Mouse (Mus musculus): ENCODE data around the gene Snrpb. TPM values are rescaled to one million over a fixed set of nuclear protein-coding genes. Genes with fewer than 3 reads are reported as not detected.
A peak's percentile ranks its signal among the peaks of the same experiment; 100 is the strongest.

Gene Snrpb
- 103 and 113 TPM in 2 replicates for polyA plus RNA-seq (2011; ENCODE audit: insufficient read depth, insufficient read length, low replicate concordance, missing spikeins)

DNA sequence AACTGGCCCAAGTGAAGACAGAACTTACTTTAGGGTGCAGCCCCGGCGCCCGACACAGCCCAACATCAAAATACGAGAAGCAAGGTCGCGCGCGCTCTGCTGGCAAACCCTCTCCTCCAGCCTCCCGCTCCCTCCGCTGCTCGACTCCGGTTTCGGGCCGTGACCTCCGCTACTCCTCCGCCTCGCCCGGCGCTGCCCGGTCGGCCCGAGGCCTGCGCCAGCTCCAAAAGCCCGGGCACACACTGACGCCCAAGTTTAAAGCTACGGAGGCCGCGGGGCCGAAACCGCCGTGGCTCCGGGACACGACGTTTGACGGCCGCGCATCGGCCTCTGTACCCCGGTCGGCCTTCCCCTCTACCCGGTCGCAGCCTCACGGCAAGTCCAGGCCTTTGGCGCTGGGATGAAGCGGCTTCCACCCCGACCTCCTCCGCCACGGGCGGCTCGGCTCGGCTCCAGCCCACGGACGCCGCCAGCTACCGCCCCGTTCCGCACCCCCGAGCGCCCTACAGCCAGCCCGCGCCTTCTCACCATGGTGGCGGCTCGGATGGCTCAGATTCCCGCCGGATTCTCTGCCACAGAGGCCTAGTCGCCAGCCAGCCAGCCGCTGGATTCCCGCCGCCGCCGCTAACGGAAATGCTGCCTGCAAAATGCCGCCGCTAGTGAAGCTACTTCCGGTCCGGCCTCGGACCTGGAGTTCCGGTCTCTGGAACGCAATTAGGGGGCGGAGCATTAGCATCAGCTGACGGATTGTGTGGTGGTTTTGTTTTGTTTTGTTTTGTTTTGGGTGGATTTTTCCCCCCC is at the start of gene Snrpb:
Snrpb (minus strand) TSS at position 698 of the 801 bp plus-strand sequence.
- H3K27ac ChIP-seq (ENCODE audit: control insufficient read depth, insufficient read depth, low read depth, low read length, poor library complexity): peak within 1 kb of the TSS; percentile 85
- no peaks in the 10 kb centered on the region; the same call in 1 of the 2 replicates for H3K4me1 ChIP-seq (ENCODE audit: control insufficient read depth, insufficient read depth, low read length)
- under 1% methylated on average over 81 of the region's 81 CpGs for WGBS
- H3K4me3 ChIP-seq (replicated peaks; ENCODE audit: control insufficient read depth, low read depth, low read length): peak within 1 kb of the TSS; percentile 74
- TF ChIP-seq CTCF (IDR thresholded peaks at IDR 0.05; ENCODE audit: control insufficient read depth, insufficient read depth, low read length) (no peak), POLR2A (IDR thresholded peaks at IDR 0.05; ENCODE audit: borderline replicate concordance, control insufficient read depth, low read depth, low read length) (peak; percentile 60; the same call in 1 of the 2 replicates)

DNA sequence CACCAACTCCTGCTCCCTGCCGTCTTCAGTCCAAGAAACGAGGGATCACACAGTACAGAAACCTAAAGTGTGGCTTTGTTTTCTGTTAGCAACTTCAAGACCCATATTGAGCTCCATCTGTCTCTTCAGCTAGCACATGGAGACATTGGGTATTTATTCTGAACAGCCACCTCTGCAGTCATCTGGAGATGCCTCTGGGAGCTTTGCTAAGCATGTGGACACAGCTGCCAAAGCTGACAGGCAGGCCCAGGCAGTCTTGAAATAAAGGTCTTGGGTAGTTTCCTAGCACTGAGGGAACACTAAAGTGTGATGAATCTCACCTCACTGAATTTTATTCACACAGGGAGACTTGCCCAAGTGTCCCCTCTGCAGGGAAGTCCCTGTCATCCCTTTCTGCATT is 32.4 kb upstream of the Snrpb start:
- no peak overlapping the region for H3K4me3 ChIP-seq (replicated peaks; ENCODE audit: control insufficient read depth, low read depth, low read length)
- H3K27ac ChIP-seq (ENCODE audit: control insufficient read depth, insufficient read depth, low read depth, low read length, poor library complexity): no peak overlapping the region
- no peak for TF ChIP-seq CTCF (IDR thresholded peaks at IDR 0.05; ENCODE audit: control insufficient read depth, insufficient read depth, low read length)
- no peak for TF ChIP-seq POLR2A (IDR thresholded peaks at IDR 0.05; ENCODE audit: borderline replicate concordance, control insufficient read depth, low read depth, low read length)
- WGBS: 70% methylated on average over 2 of the region's 2 CpGs
- no peaks in the 10 kb centered on the region for H3K4me1 ChIP-seq (ENCODE audit: control insufficient read depth, insufficient read depth, low read length)

DNA sequence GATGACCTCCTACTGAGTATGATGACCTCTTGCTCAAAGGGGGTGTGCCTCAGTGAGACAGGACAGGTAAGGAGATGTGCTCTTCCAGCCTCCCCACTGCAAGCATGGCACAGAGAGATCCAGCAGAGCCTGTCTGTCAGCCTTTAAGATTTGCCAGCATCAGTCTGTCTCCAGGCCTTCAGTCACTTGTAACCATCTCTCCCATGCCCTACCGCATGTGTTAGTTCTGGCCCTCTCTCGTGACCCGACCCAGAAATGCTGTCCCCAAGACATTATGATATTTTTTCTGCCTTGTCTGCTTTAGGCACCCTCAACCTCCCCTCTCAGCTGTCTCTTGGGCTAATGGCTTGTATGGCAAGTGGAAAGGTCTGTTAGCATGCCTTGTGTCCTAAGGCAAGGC is 30.4 kb upstream of the Snrpb start:
- no peak overlapping the region for H3K4me3 ChIP-seq (replicated peaks; ENCODE audit: control insufficient read depth, low read depth, low read length)
- 77% methylated on average over 3 of the region's 3 CpGs for WGBS
- H3K4me1 ChIP-seq (ENCODE audit: control insufficient read depth, insufficient read depth, low read length): no peaks in the 10 kb centered on the region
- H3K27ac ChIP-seq (ENCODE audit: control insufficient read depth, insufficient read depth, low read depth, low read length, poor library complexity): no peak overlapping the region
- TF ChIP-seq CTCF (IDR thresholded peaks at IDR 0.05; ENCODE audit: control insufficient read depth, insufficient read depth, low read length): no peak
- TF ChIP-seq POLR2A (IDR thresholded peaks at IDR 0.05; ENCODE audit: borderline replicate concordance, control insufficient read depth, low read depth, low read length): no peak

DNA sequence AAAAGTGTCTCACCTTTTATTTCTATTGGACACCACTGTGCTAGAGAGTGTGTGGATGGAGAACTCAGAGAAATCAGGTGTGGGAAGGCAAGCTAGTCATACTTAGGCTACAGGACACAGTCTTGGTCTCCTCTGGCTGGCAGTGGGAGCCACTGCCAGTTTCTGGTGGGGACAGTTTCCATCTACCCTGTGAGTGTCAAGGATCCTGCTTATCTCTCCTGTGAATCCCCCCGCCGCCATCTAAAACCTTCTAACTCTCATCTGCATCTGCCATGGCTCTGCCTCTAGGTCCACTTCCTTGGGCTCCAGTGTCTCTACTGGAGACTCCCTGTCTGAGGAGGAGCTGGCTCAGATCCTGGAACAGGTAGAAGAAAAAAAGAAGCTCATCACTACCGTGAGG is 28.8 kb upstream of the Snrpb start:
- no peak overlapping the region for H3K4me3 ChIP-seq (replicated peaks; ENCODE audit: control insufficient read depth, low read depth, low read length)
- H3K4me1 ChIP-seq (ENCODE audit: control insufficient read depth, insufficient read depth, low read length): no peaks in the 10 kb centered on the region
- H3K27ac ChIP-seq (ENCODE audit: control insufficient read depth, insufficient read depth, low read depth, low read length, poor library complexity): no peak overlapping the region
- WGBS: 85% methylated on average over 3 of the region's 3 CpGs
- TF ChIP-seq POLR2A (IDR thresholded peaks at IDR 0.05; ENCODE audit: borderline replicate concordance, control insufficient read depth, low read depth, low read length) (no peak), CTCF (IDR thresholded peaks at IDR 0.05; ENCODE audit: control insufficient read depth, insufficient read depth, low read length) (no peak)

DNA sequence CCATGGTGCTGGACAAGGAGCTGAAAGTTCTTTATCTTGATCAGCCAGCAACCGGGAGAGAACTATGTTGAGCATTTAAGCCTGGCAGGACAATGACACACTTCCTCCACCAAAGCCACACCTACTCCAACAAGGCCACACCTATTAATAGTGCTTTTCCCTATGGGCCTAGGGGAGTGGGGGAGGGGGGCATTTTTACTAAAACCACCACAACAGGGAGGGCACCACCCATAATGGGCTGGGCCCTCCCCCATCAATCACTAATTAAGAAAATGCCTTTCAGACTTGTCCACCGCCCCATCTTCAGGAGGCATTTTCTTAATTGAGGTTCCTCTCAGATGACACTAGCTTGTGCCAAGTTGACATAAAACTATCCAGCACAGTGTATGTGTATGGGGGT is 28.2 kb upstream of the Snrpb start:
- no peak for TF ChIP-seq POLR2A (IDR thresholded peaks at IDR 0.05; ENCODE audit: borderline replicate concordance, control insufficient read depth, low read depth, low read length)
- no peak for TF ChIP-seq CTCF (IDR thresholded peaks at IDR 0.05; ENCODE audit: control insufficient read depth, insufficient read depth, low read length)
- H3K4me3 ChIP-seq (replicated peaks; ENCODE audit: control insufficient read depth, low read depth, low read length): no peak overlapping the region
- no peak overlapping the region for H3K27ac ChIP-seq (ENCODE audit: control insufficient read depth, insufficient read depth, low read depth, low read length, poor library complexity)
- WGBS: 50% methylated on average over 2 of the region's 2 CpGs
- H3K4me1 ChIP-seq (ENCODE audit: control insufficient read depth, insufficient read depth, low read length): no peaks in the 10 kb centered on the region

DNA sequence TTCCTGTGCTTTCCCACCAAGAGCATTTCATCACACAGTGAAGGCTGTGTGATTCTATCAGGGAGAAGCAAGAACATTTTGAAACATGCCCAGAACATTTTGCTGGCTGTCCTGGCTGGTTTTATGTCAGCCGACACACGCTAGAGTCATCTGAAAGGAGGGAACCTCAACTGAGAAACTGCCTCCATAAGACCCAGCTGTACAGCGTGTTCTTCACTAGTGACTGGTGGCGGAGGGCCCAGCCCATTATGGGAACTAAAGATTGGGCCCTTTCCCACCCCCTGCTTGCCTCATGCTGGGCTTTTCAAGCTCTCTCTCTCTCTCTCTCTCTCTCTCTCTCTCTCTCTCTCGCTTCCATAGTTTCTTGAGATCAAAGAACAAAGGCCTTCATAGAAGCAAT is 21.8 kb upstream of the Snrpb start:
- TF ChIP-seq CTCF (IDR thresholded peaks at IDR 0.05; ENCODE audit: control insufficient read depth, insufficient read depth, low read length): no peak
- TF ChIP-seq POLR2A (IDR thresholded peaks at IDR 0.05; ENCODE audit: borderline replicate concordance, control insufficient read depth, low read depth, low read length): no peak
- H3K4me3 ChIP-seq (replicated peaks; ENCODE audit: control insufficient read depth, low read depth, low read length): no peak overlapping the region
- H3K27ac ChIP-seq (ENCODE audit: control insufficient read depth, insufficient read depth, low read depth, low read length, poor library complexity): no peak overlapping the region
- H3K4me1 ChIP-seq (ENCODE audit: control insufficient read depth, insufficient read depth, low read length): no peaks in the 10 kb centered on the region
- WGBS: 78% methylated on average over 5 of the region's 5 CpGs

DNA sequence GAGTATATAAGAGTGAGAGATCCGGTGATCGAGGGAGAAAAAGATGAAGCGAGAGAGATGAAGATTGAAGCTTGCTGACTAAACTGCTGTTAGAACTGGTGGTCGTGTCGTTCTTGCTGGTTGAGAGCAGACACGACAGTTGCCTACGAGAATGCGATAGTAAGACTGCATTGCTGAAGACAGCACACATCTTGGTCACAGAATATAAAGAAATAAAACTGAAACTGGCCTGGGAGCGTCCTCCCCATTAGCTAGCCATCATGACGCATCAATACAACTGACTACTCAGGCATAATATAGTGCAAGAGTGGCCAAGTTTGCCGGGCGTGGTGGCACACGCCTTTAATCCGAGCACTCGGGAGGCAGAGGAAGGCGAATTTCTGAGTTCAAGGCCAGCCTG is 15.7 kb upstream of the Snrpb start, which contains the start of gene Tmc2:
Tmc2 (plus strand) TSS at position 301 of the 400 bp plus-strand sequence.
- WGBS: 90% methylated on average over 16 of the region's 16 CpGs
- H3K4me3 ChIP-seq (replicated peaks; ENCODE audit: control insufficient read depth, low read depth, low read length): no peak within 1 kb of the TSS
- H3K4me1 ChIP-seq (ENCODE audit: control insufficient read depth, insufficient read depth, low read length): no peaks in the 10 kb centered on the region; the same call in 1 of the 2 replicates
- no peak within 1 kb of the TSS for H3K27ac ChIP-seq (ENCODE audit: control insufficient read depth, insufficient read depth, low read depth, low read length, poor library complexity)
- TF ChIP-seq CTCF (IDR thresholded peaks at IDR 0.05; ENCODE audit: control insufficient read depth, insufficient read depth, low read length): no peak
- TF ChIP-seq POLR2A (IDR thresholded peaks at IDR 0.05; ENCODE audit: borderline replicate concordance, control insufficient read depth, low read depth, low read length): no peak

DNA sequence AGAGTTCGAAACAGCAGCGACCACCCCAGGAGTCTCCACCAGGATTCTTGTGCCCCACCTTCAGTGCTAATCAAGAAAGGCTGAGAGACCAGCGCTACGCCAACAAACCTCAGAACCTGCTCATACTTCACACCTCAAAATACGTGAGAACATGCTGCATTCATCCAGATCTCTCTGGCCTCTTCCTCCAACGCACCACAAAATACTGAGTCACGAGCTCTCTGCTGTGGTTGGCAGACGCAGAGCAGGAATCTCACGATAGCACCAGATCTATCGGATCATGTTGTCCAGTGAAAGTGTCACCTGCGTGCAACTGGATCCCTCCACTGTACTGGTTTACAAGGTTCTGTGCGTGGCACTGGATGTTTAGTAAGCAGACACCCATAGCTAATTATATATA is 9.2 kb upstream of the Snrpb start:
- no peak overlapping the region for H3K27ac ChIP-seq (ENCODE audit: control insufficient read depth, insufficient read depth, low read depth, low read length, poor library complexity)
- H3K4me3 ChIP-seq (replicated peaks; ENCODE audit: control insufficient read depth, low read depth, low read length): no peak overlapping the region
- no peaks in the 10 kb centered on the region; the same call in 1 of the 2 replicates for H3K4me1 ChIP-seq (ENCODE audit: control insufficient read depth, insufficient read depth, low read length)
- WGBS: 88% methylated on average over 12 of the region's 12 CpGs
- TF ChIP-seq POLR2A (IDR thresholded peaks at IDR 0.05; ENCODE audit: borderline replicate concordance, control insufficient read depth, low read depth, low read length) (no peak), CTCF (IDR thresholded peaks at IDR 0.05; ENCODE audit: control insufficient read depth, insufficient read depth, low read length) (no peak)

Measured in bone marrow, adult 2 months (tissue).